Mouse (Mus musculus) inflammation-experienced regulatory T-cells (primary cell): ENCODE measurements around the gene Rgs2. TPM values are rescaled to one million over a fixed set of nuclear protein-coding genes. Genes with fewer than 3 reads are reported as not detected.

Source experiments
- polyA plus RNA-seq, 2 experiments: library from polyadenylated mRNA; unstranded; fragments of 100-300 nt; shearing (Covaris generic); gene quantifications; one replicate each; pipeline ENCODE4 v1.2.1; 2017

The Rgs2 gene
- 10 to 100 TPM; 43.5 to 50.2 TPM for polyA plus RNA-seq

DNA sequence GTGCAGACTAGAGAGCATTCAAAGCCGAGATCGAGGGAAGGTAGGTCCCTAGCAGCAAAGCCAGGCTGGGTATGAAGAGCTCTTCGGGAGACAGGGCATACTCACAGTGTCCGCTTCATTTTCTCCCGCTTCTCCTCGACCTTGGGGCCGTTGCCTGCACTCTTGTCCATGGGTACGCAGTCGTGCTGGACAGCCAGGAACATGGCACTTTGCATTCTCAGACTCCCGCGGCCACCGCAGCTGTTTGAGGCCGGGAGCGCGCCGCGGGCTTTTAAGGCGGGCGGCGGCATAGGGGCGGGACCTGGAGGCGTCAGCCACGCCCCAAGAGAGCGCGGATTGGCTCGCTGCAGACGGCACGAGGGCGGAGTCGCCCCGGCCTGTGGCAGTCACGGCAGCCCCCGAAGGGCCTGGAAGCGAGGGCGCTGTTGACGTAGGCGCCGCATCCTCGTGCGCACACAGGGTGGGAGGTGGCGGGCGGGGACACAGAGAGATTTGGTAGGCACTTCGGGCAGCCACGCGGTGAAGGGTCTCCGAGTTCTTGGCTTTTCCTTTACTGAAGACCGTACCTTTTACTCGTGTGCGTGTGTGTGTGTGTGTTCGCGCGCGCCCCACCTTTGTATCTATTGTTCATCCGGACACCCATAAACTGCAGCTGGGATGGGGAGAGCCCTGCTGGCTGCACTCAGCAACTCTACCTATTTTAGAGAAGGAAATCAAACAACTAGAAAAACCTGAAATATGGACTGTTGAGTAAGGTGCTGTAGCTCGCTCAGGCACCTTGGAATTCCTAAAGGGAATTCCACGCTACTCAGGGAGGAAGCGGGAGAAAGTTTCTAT is at the start of gene Rgs2:
Rgs2 (minus strand) TSS at position 258 of the 837 bp plus-strand sequence.

Other genes with a start within 250 kb of the Rgs2 start
- 1 to 10 TPM; 6.2 to 6.9 TPM for gene Trove2, start 227.1 kb downstream of the Rgs2 start, polyA plus RNA-seq
- 10 to 100 TPM; 52.7 to 72.8 TPM for gene Uchl5, start 226.9 kb downstream of the Rgs2 start, polyA plus RNA-seq
- not detected for gene Rgs13, start 173.2 kb upstream of the Rgs2 start, polyA plus RNA-seq
- gene Rgs1, start 245.1 kb upstream of the Rgs2 start, polyA plus RNA-seq, result 100 to 1,000 TPM; 140 to 455 TPM